Mouse (Mus musculus) layer of hippocampus, adult 9-10 months (tissue): ENCODE data around the gene Meig1.
"Not testable (repeated sequence)": the region's sequence is repeated elsewhere in the genome, so short reads cannot be mapped to it uniquely, and the experiment has no call there.

Experiments used
- DNase-seq: peaks from one replicate; pipeline ENCODE4 v3.0.0; 2022; ENCODE audit warnings: low spot score

Gene Meig1

DNA sequence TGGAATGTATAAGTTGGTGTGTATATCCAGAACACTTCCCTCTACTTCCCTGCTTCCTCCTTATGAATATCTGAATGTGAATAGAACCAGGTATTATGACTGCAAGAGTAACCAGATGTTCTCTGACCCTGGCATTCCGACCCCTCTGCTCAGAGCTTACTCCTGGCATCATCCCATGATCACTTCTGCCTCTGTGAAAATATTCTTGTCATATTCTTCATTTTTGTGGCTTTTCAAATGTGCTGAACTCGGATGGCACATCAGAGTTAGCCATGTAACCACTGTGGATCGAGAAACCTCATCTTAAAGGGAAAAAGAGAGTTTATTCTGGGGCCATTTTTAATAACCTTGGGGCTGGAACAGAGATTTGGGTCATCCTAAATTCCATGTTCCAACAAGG lies at the start of gene Meig1:
Gene Meig1 (minus strand): TSS at position 101 of the 400 bp plus-strand sequence.
- DNase-seq: no peak

DNA sequence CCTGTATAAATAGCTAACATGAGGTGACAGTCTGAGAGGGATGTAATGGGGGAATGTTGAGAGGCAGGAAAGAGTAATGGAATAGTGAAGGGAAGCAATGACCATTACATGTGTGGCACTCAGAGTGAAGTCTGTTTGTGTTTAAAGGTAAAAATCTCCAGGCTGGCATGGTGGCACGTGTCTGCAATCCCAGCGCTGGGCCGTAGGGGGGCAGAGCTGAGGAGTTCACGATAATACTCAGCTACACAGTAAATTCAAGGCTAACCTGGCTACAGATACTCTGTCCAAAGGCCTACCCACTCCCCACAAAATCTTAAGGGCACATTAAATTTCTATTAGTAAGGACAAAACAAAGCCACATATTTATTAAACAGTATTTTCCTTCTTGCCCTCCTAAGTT lies 34.1 kb upstream of the Meig1 start:
- DNase-seq: no peak

DNA sequence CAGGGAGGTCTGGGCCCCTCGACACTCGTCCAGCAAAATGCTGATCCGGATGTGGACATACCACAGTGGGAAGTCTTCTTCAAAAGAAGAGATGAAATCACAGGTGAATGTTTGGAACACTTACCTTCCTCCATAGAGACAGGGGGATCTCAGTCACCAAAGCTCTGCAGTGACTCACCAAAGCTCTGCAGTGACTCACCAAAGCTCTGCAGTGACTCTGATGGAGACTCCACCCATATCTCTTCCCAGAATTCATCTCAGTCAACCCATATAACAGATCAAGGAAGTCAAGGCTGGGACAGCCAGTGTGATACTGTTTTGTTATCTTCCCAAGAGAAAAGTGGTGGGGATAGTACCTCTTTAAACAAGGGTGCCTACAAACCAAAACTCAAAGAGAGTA lies 30.6 kb upstream of the Meig1 start:
- DNase-seq: no peak

DNA sequence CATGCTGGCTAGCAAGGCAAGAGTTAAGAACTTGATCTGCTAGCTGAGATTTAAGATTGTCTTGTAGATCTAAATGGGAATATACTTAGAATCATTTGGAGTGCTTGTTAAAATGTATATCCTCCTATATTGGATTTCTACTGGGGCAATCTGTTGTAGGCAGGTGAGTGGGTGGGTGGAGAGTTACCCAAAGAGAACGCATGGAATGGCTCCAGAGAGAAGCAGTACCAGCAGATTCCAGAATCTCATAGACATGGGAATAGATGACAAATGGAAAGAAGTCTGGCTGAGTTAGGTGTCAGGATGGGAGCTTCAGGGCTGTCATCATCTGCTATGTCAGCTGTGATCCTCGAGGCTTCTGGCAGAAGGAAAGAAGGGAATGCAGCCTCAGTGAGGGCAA lies 27.0 kb upstream of the Meig1 start:
- DNase-seq: no peak

DNA sequence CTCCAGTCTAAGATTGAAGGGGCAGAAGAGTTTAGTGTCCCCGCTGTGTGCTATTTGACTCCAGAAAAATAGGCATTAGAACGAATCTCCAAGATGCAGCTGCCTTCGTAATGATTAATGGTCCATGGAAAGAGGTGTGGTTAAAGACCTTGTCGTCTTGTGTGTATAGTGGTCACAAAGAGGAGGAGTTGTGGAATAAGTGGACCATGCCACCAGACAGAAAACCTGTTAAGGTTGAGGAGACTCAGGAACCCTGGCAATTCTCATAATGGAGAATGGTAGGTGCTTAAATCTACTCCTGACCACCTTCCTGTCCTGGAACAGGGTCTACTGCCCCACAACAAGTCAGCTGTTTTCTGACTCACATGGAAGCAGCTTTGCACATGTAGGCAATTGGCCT lies 23.5 kb upstream of the Meig1 start:
- DNase-seq: no peak

DNA sequence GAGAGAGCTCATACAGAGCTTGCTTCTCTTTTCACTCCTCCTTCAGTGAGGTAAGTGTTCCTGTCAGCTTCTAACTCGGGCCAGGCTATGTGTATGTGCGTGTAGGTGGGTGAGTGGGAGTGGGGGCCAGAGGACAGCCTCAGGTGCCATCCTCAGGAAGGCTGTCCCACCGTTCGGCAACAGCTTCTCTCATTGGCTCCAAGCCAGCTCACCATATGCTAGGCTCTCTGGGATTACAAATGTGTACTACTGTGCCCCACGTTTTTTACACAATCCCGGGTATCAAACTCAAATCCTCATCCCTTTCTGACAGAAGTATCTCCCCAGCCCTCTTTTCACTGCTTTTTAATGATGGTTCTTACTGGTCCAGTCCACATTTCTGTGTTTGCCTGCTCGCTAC lies 21.8 kb upstream of the Meig1 start:
- no peak for DNase-seq

DNA sequence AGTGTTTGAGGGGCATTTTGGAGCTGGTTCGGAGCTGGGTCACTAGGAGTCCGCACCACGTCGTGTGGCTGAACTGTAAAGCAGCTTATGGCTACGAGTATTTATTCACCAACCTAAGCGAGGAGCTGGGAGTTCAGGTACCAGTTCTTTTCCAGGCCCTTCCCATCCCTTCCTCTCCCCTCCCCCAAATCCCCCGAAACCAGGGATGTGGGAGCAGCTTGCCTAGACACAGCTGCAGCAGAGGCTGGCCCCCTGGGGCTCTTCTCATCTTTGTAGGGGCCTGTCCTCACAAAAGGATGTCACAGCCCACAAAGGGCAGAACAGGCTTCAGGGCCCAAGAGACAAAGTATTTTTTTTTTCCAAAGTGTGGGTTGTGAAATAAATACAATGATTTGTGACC lies 15.5 kb upstream of the Meig1 start:
- no peak for DNase-seq

DNA sequence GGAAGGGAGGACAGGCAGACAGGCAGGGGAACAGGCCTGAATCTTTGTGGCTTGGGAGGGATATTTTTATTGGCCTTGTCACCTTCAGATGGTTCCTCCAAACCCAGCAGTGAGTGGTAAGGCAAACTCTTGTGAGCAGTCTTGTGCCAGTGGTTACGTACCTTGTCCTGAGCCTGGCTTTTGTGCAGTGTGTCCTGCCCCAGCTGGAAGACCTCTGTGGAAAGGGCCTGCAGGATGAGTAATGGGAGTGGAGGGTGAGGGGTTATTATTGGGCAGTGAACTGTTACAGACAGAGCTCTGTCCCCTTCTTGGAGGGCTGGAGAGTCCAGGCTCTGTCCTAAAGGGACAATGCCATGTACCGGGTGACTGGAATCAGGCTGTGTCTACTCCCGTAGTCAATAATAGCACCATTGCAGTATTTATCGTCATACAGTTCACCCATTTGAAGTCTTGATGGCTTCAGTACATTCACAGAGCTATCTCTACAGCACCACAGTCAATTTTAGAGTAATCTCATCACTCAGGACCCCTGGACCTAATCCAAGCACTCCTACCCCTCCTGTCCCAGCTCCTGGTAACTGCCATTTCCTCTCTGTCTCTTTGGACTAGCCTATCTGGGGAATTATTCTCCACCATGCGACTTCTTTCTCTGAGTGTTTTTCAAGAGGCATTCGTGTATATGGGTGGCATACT lies 13.1 kb upstream of the Meig1 start:
- DNase-seq: no peak

DNA sequence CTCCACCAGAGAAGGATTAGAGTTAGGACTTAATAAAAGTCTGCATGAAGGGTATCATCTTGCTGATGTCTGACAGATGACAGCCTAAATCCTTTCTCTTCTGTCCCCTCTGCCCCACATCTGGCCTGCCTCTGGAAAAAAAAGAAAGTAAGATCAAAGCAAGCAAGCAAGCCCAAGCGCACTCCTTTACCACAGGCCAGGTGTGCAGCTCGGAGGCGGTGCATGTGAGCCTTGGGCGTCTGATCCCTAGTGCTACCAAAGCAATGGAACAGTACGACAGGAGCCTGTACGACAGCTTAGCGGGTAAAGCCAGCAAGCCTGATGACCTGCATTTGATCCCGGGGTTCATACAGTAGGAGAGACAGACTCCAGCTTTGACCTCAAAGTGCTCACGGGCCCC lies 8.5 kb upstream of the Meig1 start:
- no peak for DNase-seq

DNA sequence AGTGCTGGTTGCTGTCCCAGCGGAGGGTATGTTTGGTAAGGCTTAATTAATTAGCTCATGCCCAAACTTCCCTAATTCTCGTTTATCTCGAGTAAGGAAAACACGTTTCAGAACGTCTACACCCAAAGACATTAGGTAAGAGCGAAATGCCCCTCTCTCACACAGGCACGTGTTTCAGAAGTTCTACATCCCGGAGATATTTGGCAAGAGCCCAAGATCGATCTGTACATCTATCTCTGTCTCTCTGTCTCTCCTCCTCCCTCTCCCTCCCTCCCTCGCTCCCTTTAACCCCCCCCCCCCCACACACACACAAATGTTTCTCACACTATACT lies 2.1 kb upstream of the Meig1 start:
- DNase-seq: no peak

DNA sequence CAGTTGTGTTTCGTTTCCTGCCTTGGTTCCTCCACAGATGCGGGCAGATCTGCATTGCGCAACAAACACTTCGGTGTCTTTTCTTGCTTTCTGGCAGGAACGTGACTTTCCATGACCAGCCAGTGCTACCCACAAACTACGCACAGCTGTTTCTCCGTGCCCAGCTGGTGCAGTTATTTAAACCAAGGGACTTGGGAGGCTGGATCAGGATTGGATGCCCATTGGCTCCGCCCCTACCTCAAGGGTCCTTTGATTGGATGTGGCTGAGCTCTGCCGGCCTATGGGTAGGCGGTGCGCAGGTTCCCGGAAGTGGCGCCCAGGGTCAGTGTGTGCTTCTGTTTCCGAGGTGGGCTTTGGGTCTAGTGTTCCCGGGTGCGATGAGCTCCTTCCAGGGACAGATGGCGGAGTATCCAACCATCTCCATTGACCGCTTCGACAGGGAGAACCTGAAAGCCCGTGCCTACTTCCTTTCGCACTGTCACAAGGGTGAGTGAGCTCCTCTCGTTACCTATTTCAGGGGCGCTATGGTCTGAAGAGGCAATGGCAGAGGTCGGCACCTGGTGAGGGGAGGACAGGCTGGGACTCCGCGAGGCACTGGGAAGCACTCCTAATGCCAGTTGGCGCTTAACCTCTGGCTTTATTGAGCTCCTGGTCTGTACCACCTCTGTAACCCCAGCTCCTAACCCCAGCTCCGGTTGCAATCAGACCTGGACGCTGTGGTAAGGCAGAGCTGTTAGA lies 1.6 kb upstream of the Meig1 start, which contains the start of gene Dclre1c:
Gene Dclre1c (plus strand): TSS at position 291 of the 738 bp plus-strand sequence.
- peak; percentile 87 for DNase-seq

DNA sequence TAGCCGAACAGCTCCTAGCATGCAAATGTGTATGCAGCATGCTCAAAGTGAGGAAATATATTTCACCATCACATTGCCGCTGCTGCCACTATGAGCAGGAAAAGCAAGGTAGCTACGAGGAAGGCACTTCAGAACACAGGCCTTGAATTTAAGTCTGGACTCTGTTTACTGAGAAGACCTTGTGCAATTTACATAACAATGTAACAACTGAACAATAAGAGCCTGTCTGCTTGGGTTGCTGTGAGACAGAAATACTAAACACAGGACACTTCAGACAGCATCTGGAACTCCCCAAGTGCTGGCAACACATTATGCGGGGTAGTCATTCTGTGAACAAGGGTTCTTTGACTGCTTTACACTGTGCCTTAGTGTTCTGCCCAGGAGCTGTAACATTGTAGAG lies 2.3 kb downstream of the Meig1 start:
- no peak for DNase-seq

DNA sequence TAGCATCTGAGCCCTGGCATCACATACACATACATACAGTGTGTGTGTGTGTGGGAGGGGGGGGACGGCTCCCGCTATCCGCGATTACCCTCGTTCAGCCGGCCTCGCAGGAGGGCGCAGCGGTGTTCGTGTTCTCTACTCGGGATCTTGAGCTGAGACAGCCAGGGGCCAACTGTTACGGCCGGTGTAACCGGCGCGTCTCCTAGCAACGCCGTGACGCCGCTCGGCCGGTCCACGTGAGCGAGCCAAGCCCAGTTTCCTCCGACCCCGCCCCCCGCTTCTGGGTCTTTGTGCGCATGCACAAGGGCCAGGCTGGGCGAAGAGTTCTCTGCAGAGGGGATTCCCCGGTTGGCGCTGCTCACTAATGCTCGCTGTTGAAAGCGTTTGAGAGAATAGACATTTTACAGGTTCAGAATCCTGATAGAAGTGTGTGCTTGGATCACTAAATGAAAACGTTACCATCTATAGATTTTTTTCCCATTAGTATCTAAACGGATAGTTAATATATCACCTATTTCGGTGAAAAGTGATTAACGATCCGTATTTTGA lies 3.5 kb downstream of the Meig1 start:
- DNase-seq: peak; percentile 88

DNA sequence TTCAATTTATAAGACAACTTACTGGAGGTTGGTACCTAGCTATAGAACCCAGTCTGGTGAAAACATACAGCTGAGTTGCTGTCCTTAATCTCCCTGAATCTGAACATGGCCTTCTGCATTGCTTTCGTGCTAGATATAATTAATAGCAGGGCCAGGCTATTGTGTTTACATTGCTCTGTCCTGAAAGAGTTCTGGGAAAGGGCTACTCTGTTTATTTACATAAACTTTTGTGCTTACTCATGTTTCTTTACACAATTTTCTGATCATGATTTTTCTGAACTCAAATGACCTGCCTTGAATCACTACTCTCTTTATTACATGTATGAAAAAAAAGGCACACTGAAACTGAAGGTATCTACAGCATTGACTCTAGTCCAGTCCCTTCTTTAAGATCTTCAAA lies 6.8 kb downstream of the Meig1 start:
- DNase-seq: no peak

DNA sequence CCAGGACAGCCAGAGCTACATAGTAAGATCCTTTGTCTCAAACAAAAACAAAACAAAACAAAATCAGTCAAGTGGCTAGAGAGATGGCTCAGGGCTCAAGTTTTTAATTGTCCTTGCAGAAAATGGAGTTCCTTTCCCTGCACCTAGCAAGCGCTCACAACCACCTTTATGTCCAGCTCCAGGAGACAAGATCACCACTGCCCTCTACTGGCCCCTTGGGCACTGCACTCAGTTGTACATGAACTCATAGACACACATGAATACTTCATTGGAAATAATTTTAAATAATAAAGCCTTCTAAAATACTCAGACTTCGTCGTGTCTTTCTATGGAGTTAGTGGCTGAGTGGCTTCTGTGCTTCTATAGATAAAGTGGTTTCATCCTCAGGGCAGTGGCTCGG lies 8.2 kb downstream of the Meig1 start:
- peak; percentile 29 for DNase-seq

DNA sequence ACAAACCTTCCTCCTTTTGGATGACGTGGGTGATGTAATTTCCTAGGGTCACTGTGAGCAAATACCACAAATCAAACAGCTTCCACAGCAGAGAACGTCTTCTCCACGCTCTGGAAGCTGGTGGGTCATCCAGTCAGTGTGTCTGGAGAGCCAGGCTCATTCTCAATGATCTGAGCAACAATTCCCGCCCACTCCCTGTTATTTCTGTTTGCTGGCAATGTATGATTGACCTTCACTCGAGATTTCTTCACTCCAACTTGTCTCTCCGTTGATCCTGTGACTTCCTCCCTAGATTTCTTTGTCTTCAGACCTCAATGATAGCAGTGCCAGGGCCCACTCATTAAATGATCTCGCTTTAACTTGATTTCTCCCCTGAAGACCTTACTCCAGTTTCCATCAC lies 14.7 kb downstream of the Meig1 start:
- DNase-seq: no peak

DNA sequence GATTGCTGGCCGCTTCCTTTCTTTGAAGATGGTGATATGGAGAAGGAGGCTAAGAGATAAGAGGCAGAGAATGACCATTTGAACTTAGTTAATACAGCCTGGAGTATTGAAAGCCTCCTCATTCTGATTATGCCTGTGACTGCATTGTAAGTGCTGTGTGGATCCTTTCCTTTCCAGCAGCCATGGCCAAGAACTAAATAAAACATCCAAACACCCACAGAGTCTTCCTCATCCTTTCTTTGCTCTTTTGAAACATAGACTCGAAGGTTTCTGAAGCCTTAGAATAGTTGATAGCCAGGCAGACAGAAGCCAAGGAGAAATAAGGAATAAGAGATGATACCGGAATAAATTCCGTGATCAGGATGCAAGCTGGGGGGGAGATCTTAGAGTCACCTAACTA lies 16.5 kb downstream of the Meig1 start:
- no peak for DNase-seq

DNA sequence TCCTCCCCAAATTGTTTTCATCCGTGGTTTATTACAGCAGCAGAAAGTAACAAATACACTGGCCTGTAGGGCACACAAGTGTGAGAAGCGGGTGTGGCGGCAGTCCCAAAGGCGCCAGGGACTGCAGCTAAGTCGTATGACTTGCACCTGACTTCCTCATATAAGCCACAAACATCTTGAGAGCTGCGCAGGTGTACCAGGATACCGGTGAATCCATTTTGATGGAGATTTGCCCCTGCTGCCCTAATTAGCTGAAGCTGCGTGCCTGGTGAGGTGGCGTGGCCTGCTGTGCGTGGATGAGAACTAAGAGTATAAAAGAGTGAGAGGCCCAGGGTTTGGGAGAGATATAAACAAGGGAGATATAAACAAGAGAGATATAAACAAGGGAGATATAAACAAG lies 25.3 kb downstream of the Meig1 start, which contains the start of gene Olah:
Gene Olah (minus strand): TSS at position 101 of the 400 bp plus-strand sequence.
- not testable (repeated sequence) for DNase-seq

DNA sequence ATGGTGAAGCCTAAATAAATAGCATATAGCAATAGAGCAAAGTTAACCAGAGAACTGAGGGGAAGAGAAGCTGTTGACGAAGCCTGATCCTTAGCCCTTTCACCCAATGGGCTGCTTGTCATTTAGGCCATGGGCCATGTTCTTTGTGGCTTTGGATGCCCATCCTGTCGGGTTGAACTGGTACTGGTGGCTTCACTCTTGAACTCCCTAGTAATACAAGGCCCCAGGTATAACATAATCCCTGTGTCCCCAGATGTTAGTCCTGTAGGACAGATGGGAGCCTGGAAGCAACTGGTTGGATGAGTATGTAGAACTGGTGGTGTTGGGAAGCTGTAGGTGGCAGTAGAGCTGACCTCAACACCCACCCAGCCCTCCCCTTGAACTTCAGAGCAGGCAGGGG lies 30.5 kb downstream of the Meig1 start:
- no peak for DNase-seq

DNA sequence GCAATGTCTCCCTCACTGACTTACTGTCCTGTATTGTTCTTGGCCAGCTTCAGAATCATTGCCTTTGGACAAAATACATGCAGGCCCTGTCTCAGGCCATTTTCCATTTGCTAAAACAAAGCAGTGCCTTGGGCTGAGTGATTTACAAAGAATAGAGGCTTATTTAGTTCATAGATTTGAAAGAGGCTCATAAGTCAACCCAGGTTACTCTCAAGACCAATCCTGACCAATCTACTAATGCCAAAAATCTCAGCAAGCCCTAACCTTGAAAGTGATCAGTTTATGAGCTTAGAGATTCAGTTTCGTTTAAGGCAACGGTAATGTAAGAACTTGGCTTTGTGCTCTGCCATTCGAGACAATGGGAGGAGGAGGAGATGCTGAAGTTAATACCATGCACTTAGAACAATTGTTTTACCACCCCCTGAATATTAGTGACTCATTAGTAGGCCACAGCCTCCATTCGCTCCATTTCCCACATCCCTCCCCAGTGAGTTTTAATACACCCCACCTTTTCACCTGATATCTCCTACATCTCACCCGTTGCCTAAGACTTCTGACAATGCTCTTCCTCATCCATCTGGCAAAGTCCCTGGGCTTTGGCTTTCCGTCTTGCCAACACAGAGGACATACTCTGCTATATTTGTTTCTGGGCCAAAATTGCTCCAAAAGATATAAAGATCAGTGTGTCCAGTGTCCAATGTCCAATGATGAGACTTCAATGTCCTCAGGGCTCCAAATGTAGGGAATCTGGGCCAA lies 35.2 kb downstream of the Meig1 start:
- no peak for DNase-seq

DNA sequence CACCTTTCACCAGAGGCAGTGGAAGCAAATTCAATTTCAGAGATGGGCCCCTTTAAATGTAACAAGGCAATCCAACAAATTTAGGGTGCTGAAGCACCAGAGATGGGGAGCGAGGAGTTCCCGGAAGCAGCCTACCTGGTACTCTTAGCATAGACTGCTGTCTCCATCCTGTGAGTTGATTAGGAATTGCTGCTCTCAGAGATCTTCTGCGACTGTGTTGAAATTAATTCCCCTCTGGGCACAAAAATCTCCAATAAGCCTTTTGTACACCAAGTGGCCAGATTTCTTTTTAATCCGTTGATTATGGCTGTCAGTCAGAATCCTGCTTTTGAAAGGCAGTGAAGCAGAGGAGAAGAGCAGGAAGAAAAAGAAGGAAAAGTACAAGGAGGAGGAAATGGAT lies 57.3 kb downstream of the Meig1 start:
- no peak for DNase-seq

DNA sequence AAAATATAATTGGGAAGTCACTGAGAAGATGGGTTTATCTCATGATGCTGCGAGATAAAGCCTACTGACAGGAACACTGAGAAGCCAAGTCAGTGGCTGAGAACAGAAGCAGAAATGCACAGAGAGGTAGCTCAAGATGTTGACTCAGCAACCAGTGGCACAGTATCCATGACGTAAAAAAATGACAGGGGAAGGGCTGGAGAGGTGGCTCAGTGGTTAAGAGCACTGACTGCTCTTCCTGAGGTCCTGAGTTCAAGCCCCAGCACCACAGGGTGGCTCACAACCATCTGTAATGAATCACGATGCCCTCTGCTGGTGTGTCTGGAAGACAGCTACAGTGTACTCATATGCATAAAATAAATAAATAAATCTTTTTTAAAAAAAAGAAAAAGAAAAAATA lies 61.4 kb downstream of the Meig1 start:
- DNase-seq: no peak
